Mouse (Mus musculus) left cerebral cortex, adult 11 months (tissue): Measurements from ENCODE around the gene Armh4.

Experiments used
- DNase-seq: peaks from one replicate; pipeline ENCODE4 v3.0.0; 2022; ENCODE audit warnings: low spot score

The Armh4 gene

GRCm38 (mm10) chr14:49733950-49734349, 49.2 kb downstream of the Armh4 start:
- DNase-seq = no peak

GRCm38 (mm10) chr14:49723361-49724054, 59.7 kb downstream of the Armh4 start:
- DNase-seq = no peak

- DNase-seq = no peak
These were observed 60.4 kb downstream of the Armh4 start for GRCm38 (mm10) chr14:49722782-49723181.

- DNase-seq = no peak
These were observed 61.9 kb downstream of the Armh4 start for GRCm38 (mm10) chr14:49721281-49721680.

- no peak for DNase-seq
These were observed 63.5 kb downstream of the Armh4 start for GRCm38 (mm10) chr14:49719678-49720077.

- no peak for DNase-seq
These were observed 72.2 kb downstream of the Armh4 start for GRCm38 (mm10) chr14:49711016-49711415.

GRCm38 (mm10) chr14:49703432-49704200, 79.6 kb downstream of the Armh4 start:
- no peak for DNase-seq

- no peak for DNase-seq
These were observed 103.5 kb downstream of the Armh4 start for GRCm38 (mm10) chr14:49679511-49680284.

- DNase-seq = no peak
These were observed 106.6 kb downstream of the Armh4 start for GRCm38 (mm10) chr14:49676580-49676979.

- no peak for DNase-seq
These were observed 122.7 kb downstream of the Armh4 start for GRCm38 (mm10) chr14:49660444-49660843.

- no peak for DNase-seq
These were observed 134.0 kb downstream of the Armh4 start for GRCm38 (mm10) chr14:49649191-49649590.

GRCm38 (mm10) chr14:49637422-49637821, 145.8 kb downstream of the Armh4 start:
- DNase-seq = no peak

GRCm38 (mm10) chr14:49626055-49626454, 157.1 kb downstream of the Armh4 start:
- no peak for DNase-seq
